Mouse (Mus musculus): ENCODE results near the gene Dhrs7. TPM values are rescaled to one million over a fixed set of nuclear protein-coding genes. Genes with fewer than 3 reads are reported as not detected.

Gene Dhrs7
- polyA plus RNA-seq, 1 experiment from 2014 or later, result 4.3 TPM

DNA sequence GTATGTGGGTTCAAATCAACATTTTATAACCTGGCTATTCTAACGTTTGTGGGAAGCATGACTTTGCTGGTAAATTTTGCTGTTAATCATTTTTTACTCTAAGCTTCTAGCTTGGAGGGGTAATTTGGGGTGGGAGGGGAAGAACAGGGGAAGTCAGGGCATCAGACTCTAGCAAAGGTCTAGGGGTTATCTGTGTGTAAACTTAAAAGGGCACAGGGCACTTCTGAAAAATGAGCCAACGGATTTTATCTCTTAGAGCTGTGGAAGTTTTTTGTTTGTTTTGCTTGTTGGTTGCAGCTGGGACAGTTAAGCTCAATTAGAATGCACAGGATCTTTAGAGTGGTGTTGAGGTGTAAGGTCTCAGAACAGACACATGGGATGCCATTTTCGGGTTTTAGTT, 26.7 kb downstream of the Dhrs7 start:
- no peak for DNase-seq (ENCODE audit: low spot score)
- H3K36me3 ChIP-seq, result no peaks in the 10 kb centered on the region
- no peaks in the 10 kb centered on the region for H3K27me3 ChIP-seq (ENCODE audit: low read depth, poor library complexity, severe bottlenecking)
- H3K4me3 ChIP-seq, result no peak overlapping the region
- no peak overlapping the region for H3K27ac ChIP-seq
- H3K9me3 ChIP-seq (replicated peaks), result no peaks in the 10 kb centered on the region
- 84% methylated on average over 3 of the region's 3 CpGs for WGBS
- H3K4me1 ChIP-seq, result no peaks in the 10 kb centered on the region

DNA sequence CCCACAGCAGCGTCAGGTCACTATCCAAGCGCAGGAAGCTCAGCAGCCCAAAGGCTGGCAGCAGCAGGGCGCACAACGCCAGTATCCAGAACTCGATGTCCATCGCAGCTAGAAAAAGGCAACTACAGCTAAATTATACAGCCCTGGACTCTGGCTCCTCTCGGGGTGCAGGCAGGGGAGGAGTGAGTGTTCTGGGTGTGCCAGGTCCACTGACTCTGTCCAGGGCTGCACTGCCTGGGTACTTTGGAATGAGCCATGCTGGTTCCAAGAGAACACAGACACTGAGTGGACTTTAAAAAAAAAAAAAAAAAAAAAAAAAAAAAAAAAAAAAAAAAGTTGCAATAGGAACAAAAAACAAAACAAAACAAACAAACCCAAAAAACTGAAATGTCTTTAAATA, 36.0 kb downstream of the Dhrs7 start:
- H3K4me1 ChIP-seq, result no peaks in the 10 kb centered on the region
- 90% methylated on average over 7 of the region's 7 CpGs for WGBS
- H3K36me3 ChIP-seq, result no peaks in the 10 kb centered on the region
- H3K4me3 ChIP-seq, result no peak overlapping the region
- no peak for DNase-seq (ENCODE audit: low spot score)
- no peak overlapping the region for H3K27ac ChIP-seq
- H3K27me3 ChIP-seq (ENCODE audit: low read depth, poor library complexity, severe bottlenecking), result no peaks in the 10 kb centered on the region
- H3K9me3 ChIP-seq (replicated peaks), result no peaks in the 10 kb centered on the region

DNA sequence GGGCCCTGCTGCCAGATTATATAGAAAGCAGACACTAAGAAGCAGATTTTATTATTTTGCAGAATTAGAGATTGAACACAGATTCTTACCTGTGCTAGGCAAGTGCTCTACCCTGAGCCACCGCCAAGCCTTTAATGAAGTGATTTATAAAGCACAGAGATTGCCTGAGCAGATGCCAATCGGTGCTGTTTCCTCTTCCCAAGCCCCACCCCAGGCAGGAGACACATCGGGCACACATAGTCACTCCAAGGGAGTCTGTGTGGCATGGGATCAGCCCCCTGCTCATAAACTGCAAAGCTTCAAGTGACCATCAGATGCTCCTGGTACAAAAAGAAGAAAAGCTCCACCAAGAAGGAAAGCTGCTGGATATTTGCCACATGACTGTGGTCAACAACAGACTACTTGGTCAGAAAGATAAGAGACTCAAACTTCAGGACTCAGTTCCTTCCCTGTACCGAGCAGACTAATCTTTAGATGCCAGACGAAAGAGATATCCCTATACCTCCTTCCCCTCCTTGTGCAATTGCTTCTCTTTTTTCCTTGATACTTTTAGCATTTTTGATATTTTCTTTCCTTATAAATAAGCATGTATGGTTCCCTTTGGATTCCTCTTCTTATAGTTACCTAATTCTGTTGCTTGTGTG, 41.7 kb downstream of the Dhrs7 start:
- Histone ChIP-seq H3K9me3 (replicated peaks) (no peaks in the 10 kb centered on the region), H3K4me3 (no peak overlapping the region), H3K27ac (no peak overlapping the region), H3K36me3 (no peaks in the 10 kb centered on the region), H3K4me1 (no peaks in the 10 kb centered on the region), H3K27me3 (ENCODE audit: low read depth, poor library complexity, severe bottlenecking) (no peaks in the 10 kb centered on the region)
- WGBS, result 86% methylated on average over 5 of the region's 5 CpGs
- no peak for DNase-seq (ENCODE audit: low spot score)

DNA sequence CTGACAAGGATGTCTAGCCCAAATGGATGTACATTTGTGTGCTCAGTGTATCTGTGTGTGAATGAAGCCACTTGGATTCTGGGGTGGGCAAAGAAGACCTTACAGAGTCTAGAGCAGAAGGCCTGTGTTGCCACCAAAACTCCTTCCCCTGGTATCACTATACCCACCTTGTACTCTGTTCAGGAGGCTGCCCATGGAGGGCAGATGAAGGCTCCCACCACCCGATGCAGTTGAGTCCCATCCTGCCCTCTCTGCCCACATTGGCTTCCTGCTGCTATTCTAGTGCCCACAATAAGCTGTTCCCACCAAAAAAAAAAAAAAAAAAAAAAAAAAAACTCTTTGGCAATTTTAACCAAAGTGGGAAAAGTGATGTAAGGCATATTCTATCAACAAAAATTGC, 43.3 kb downstream of the Dhrs7 start:
- Histone ChIP-seq H3K4me1 (no peaks in the 10 kb centered on the region), H3K9me3 (replicated peaks) (no peaks in the 10 kb centered on the region), H3K4me3 (no peak overlapping the region), H3K36me3 (no peaks in the 10 kb centered on the region), H3K27me3 (ENCODE audit: low read depth, poor library complexity, severe bottlenecking) (no peaks in the 10 kb centered on the region), H3K27ac (no peak overlapping the region)
- DNase-seq (ENCODE audit: low spot score), result no peak
- WGBS, result 83% methylated on average over 1 of the region's 1 CpGs

DNA sequence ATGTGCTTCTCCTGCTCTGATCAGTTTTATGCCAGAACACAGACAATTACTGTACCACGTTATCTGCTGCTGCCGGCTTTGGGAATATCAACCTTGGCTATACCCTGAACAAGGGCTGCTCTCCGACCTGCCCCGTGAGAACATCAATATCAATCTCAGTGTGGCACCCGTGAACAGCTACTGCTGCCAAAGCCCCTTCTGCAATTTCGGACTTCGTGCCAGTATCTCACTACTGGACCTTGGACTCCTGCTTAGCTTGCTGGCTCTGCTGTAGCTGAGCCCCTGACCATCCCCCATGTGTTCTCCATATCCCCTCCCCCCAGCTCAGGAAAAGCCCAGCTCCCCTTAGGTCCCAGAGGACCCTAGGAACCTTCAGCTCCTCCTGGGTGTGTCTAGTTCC, 43.9 kb downstream of the Dhrs7 start:
- Histone ChIP-seq H3K36me3 (no peaks in the 10 kb centered on the region), H3K4me1 (no peaks in the 10 kb centered on the region), H3K9me3 (replicated peaks) (no peaks in the 10 kb centered on the region), H3K27me3 (ENCODE audit: low read depth, poor library complexity, severe bottlenecking) (no peaks in the 10 kb centered on the region), H3K4me3 (no peak overlapping the region), H3K27ac (no peak overlapping the region)
- 91% methylated on average over 7 of the region's 7 CpGs for WGBS
- DNase-seq (ENCODE audit: low spot score), result no peak

DNA sequence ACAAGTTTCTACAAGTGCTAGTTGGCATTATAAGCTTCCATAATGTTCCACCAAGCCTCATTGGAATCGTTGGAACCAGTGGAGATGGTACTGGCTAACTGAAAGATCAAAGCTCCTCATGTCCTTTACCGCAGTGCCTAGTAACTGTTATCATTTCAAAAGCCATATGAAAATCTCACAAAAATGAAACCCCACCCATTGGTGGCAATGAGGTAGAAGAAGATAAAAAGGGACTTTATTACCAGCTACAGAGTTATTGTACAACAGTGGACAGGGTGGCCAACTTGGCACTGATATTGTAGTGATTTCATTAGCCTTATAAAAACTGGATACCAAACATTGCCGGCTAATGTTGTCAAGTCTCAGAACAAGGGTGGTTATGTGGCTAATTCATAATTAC, 52.7 kb downstream of the Dhrs7 start:
- H3K36me3 ChIP-seq, result no peaks in the 10 kb centered on the region
- no peaks in the 10 kb centered on the region for H3K9me3 ChIP-seq (replicated peaks)
- no peak overlapping the region for H3K27ac ChIP-seq
- H3K4me3 ChIP-seq, result no peak overlapping the region
- no peak for DNase-seq (ENCODE audit: low spot score)
- H3K4me1 ChIP-seq, result no peaks in the 10 kb centered on the region
- 94% methylated on average over 3 of the region's 3 CpGs for WGBS
- H3K27me3 ChIP-seq (ENCODE audit: low read depth, poor library complexity, severe bottlenecking), result no peaks in the 10 kb centered on the region

Other genes starting within 250 kb of the Dhrs7 start
- gene Lrrc9, start 223.0 kb downstream of the Dhrs7 start, polyA plus RNA-seq (2016; fragmentation: Nextera tagmentation; extraction: Ambion mirVana), result 0.80 and 0.89 TPM in 2 replicates
- 12.4 and 13.8 TPM in 2 replicates for gene Pcnx4, start 128.5 kb downstream of the Dhrs7 start, polyA plus RNA-seq (2016; fragmentation: Nextera tagmentation; extraction: Ambion mirVana)
- gene Gm4756, start 15.2 kb downstream of the Dhrs7 start, polyA plus RNA-seq (2016; fragmentation: Nextera tagmentation; extraction: Ambion mirVana), result not detected in 2 replicates
- 42.1 and 51.1 TPM in 2 replicates for gene Ppm1a, start 92.5 kb upstream of the Dhrs7 start, polyA plus RNA-seq (2016; fragmentation: Nextera tagmentation; extraction: Ambion mirVana)